Mouse (Mus musculus) heart, adult 18-20 months (tissue): Measurements from ENCODE around the gene Msn. TPM values are rescaled to one million over a fixed set of nuclear protein-coding genes. Genes with fewer than 3 reads are reported as not detected.
A peak's percentile ranks its signal among the peaks of the same experiment; 100 is the strongest.

ENCODE experiments used
- DNase-seq, 2 experiments: peaks; one replicate each; pipeline ENCODE4 v3.0.0; 2021 to 2022; ENCODE audit warnings: mixed read lengths in 1 of 2
- long read RNA-seq, 2 experiments: library from polyadenylated mRNA; stranded (forward); transcript quantifications; one replicate each; pipeline ENCODE4 v2.0.0; 2021
- total RNA-seq, 2 experiments: library from RNA; stranded (reverse); gene quantifications; 2 replicates each; pipeline ENCODE4 v1.2.3; 2021

Gene Msn
- 100 to 1,000 TPM; 103 to 114 TPM for total RNA-seq
- long read RNA-seq, experiment 1, transcript Msn-201 (13 exons, 3,842 nt): major isoform, 74 of 81 reads
- long read RNA-seq, experiment 1, partial matches to known transcripts: 0 of 81 reads
- long read RNA-seq, experiment 1, other reads (novel, unspliced or antisense): 7 of 81 reads
- long read RNA-seq, experiment 2, transcript Msn-201 (13 exons, 3,842 nt): major isoform, 34 of 40 reads
- long read RNA-seq, experiment 2, partial matches to known transcripts: 4 of 40 reads
- long read RNA-seq, experiment 2, other reads (novel, unspliced or antisense): 2 of 40 reads

GRCm38 (mm10) chrX:96095509-96096499 lies at the start of gene Msn:
Gene Msn (plus strand): TSS chrX:96096042.
- peak; percentile 79 to 90 for DNase-seq

DNA sequence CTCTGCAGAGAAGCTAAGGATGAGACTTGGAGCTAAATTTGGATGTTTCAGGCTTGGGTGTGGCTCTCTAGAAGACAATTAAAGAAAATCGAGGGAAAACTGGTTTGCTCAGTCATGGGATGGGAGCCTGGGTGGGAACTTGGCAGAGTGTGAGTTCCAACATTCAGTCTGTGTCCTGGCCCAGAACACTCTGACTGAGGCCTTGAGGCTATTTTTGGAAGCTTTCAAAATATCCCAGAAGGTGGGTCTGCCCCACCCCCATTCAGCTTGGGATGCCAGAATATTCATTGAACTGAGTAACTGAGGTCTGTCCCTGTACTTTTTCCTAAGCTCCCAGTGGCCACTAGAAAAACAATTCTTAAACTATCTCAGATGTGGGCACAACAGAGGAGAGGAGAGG lies 43.0 kb upstream of the Msn start:
- DNase-seq: peak; percentile 69 to 81

- peak in 1 of 2 experiments; percentile 18 for DNase-seq
These were observed 18.1 kb upstream of the Msn start for GRCm38 (mm10) chrX:96077747-96078146.

- peak; percentile 8 to 20 for DNase-seq
These were observed 9.6 kb upstream of the Msn start for GRCm38 (mm10) chrX:96086259-96086658.

DNA sequence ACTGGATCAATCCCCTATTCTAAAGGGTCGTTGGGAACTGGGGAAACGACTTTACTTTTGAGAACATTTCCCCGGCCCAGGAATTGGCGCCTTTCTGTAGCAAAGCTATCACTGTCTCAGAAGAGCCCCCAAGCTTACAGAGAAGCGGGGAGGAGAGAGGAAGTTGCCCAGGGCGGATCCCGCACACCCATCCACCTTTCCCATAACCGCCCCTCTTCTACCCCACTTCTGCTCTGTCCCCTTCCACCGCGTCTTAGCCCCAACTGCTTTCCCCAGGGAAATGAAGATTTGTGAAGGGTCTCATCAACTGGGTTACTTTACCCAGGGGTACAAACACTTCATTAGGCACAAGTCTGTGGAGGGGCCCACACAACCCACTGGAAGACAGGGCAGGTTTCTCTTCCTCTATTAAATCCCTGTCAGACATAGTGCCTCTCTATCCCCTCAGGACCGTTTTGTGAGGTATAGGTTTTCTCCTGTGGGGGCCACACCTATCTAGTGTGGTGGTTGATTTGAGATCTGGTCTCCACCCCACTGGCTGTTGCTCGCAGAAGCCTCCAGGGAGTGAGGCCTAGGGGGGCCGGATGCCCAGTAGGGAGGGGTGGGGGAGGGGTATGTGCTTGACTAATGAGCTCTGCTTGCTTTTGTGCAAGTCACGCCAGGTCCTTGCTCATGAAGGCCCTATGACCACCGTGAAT lies 820 bp downstream of the Msn start:
- DNase-seq: peak; percentile 53 to 69

GRCm38 (mm10) chrX:96097491-96097970 lies 1.7 kb downstream of the Msn start:
- no peak for DNase-seq

DNA sequence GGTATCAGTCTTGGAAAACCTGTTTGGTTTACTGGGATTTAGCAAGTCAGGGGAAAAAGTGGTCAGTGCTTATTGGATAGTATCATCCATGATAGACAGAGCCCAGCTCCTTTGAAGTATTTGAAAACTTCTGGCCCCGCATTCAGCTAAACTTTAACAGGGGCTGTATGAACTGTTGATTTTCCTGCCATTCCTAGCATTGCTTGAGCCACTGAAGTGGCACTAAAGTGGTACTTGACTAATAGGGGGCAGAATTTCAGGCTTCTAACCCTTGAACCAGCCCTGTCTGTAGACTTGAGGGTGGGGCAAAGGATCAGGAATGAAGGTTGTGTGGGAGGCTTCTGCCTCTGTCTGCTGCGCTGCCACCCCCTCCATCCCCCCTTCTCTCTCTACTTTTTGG lies 3.2 kb downstream of the Msn start:
- DNase-seq: no peak

GRCm38 (mm10) chrX:96107427-96108291 lies 11.8 kb downstream of the Msn start:
- DNase-seq: peak; percentile 79 to 84

- no peak for DNase-seq
These were observed 17.3 kb downstream of the Msn start for GRCm38 (mm10) chrX:96113106-96113634.

- DNase-seq: no peak
These were observed 19.7 kb downstream of the Msn start for GRCm38 (mm10) chrX:96115501-96115900.

DNA sequence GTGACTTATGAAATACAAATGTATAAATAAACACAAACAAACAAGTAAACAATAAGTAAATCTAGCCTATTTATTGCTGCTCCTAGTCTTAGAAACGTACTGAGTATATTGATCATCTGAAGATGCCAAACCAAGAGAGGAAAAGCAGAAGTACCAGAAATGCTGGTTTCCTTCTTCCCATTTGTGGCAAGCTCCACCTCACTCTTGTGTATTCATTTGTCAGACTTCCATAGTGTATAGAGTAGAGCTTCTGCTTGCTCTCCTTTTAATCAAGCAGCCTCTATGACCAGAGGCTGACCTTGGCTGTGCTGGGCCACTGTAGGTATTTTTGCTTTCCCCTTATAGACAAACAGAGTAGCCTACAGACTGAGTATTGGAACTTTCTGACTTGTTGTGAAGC lies 21.5 kb downstream of the Msn start:
- DNase-seq: no peak

GRCm38 (mm10) chrX:96119997-96120396 lies 24.2 kb downstream of the Msn start:
- DNase-seq: no peak

DNA sequence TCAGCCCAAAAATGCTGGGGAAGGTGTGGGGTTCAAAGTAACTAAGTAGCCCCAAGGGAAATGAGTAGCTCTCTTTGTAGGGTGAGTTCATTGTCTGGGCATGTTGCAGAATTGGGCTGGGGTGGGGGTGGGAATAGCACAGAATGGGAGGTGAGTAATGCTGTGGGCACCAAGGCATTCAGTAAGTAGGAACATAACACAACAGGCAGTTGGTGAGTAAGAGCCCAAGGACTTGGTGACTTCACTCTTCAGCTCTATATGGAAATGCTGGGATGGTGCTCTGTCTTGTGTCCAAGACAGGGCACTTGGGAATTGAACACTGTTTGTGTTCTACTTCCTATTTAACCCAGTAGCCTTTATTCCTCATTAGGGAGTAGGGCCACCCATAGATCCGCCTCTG lies 26.1 kb downstream of the Msn start:
- DNase-seq: no peak

- no peak for DNase-seq
These were observed 31.0 kb downstream of the Msn start for GRCm38 (mm10) chrX:96126803-96127202.

GRCm38 (mm10) chrX:96130139-96130538 lies 34.3 kb downstream of the Msn start:
- DNase-seq: peak; percentile 69 to 82

DNA sequence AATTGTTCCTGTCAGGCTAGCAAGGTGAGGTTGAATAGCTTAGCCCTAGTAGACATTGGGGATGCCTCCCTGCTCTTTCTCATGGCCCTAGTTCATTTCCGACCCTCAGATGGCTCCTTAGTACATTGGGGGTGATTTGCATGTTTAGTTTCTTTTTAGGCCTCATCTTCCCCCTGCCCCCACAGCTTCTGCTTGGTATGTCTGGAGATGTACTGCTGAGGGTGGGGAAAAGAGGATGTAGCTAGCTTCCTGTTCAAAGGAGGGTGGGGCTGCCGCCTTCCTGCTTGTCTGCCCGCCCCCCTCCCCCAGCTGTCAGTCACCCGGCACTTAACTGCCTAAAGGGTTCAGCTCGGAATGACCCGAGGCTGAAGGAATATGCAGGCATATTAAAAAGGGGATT lies 34.8 kb downstream of the Msn start:
- peak; percentile 42 to 69 for DNase-seq

GRCm38 (mm10) chrX:96133260-96133659 lies 37.4 kb downstream of the Msn start:
- DNase-seq: peak; percentile 70 to 88

DNA sequence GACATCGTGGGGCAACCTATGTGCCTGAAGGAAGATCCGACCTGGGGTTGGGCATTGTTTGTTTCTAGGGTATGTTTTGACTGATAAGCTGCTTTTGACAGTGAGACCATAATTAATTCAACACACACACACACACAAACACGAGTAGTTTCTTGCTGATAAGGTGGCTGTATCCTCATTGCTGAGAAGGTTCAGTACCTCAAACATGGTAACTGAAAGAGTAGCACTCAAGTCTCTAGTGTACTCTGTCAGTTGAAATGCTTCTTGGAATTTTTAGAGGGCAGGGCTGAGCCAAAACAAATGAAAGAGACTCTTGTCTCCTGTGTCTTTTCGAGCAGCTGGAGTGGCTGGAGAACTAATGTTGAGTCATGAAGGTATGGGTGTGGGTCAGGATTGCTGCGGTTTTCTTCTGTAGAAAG lies 38.4 kb downstream of the Msn start:
- DNase-seq: no peak

GRCm38 (mm10) chrX:96134840-96135580 lies 39.2 kb downstream of the Msn start:
- DNase-seq: no peak

DNA sequence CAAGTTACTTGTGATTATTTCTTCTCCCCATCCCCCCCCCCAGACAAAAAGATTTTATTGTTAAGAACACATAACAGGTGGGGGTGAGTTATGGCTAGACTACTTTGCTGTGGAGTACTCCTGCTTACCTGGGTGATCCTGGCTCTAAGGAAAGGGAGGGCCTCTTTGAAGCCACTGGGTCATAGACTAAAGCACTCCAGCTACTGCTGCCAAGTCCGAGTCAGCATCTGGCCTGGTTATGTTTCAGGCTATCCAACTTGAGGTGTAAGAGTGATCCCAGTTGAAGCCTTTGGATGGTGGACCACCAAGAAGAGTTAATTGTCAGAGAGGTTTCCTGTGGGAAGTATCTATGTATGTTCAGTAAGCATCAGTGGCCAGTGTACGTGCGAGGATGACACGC lies 39.7 kb downstream of the Msn start:
- peak in 1 of 2 experiments; percentile 35 for DNase-seq
